Mouse (Mus musculus): ENCODE measurements around the gene B4galt1. TPM values are rescaled to one million over a fixed set of nuclear protein-coding genes. Genes with fewer than 3 reads are reported as not detected.

The B4galt1 gene
- total RNA-seq, 1 experiment from 2014 or later = 31.2 TPM

- no peak for ATAC-seq (ENCODE audit: extremely low read depth, insufficient number of reproducible peaks, low FRiP score, poor library complexity, severe bottlenecking)
Observed at GRCm38 (mm10) chr4:40846143-40846931, 7.5 kb downstream of the B4galt1 start.

GRCm38 (mm10) chr4:40844811-40845751 is 8.7 kb downstream of the B4galt1 start:
- ATAC-seq (ENCODE audit: extremely low read depth, insufficient number of reproducible peaks, low FRiP score, poor library complexity, severe bottlenecking) = no peak

GRCm38 (mm10) chr4:40844251-40844721 is 9.5 kb downstream of the B4galt1 start:
- ATAC-seq (ENCODE audit: extremely low read depth, insufficient number of reproducible peaks, low FRiP score, poor library complexity, severe bottlenecking) = peak; percentile 66

GRCm38 (mm10) chr4:40843726-40844125 is 10.1 kb downstream of the B4galt1 start:
- no peak for ATAC-seq (ENCODE audit: extremely low read depth, insufficient number of reproducible peaks, low FRiP score, poor library complexity, severe bottlenecking)

GRCm38 (mm10) chr4:40840448-40840847 is 13.4 kb downstream of the B4galt1 start:
- ATAC-seq (ENCODE audit: extremely low read depth, insufficient number of reproducible peaks, low FRiP score, poor library complexity, severe bottlenecking) = peak; percentile 44; the same call in 1 of the 2 replicates

GRCm38 (mm10) chr4:40839251-40839650 is 14.6 kb downstream of the B4galt1 start:
- peak; percentile 30 for ATAC-seq (ENCODE audit: extremely low read depth, insufficient number of reproducible peaks, low FRiP score, poor library complexity, severe bottlenecking)

- no peak for ATAC-seq (ENCODE audit: extremely low read depth, insufficient number of reproducible peaks, low FRiP score, poor library complexity, severe bottlenecking)
Observed at GRCm38 (mm10) chr4:40837451-40838285, 16.1 kb downstream of the B4galt1 start.

- ATAC-seq (ENCODE audit: extremely low read depth, insufficient number of reproducible peaks, low FRiP score, poor library complexity, severe bottlenecking) = no peak
Observed at GRCm38 (mm10) chr4:40837008-40837407, 16.8 kb downstream of the B4galt1 start.

- no peak for ATAC-seq (ENCODE audit: extremely low read depth, insufficient number of reproducible peaks, low FRiP score, poor library complexity, severe bottlenecking)
Observed at GRCm38 (mm10) chr4:40834872-40835271, 18.9 kb downstream of the B4galt1 start.

GRCm38 (mm10) chr4:40834232-40834786 is 19.5 kb downstream of the B4galt1 start:
- no peak for ATAC-seq (ENCODE audit: extremely low read depth, insufficient number of reproducible peaks, low FRiP score, poor library complexity, severe bottlenecking)

- no peak for ATAC-seq (ENCODE audit: extremely low read depth, insufficient number of reproducible peaks, low FRiP score, poor library complexity, severe bottlenecking)
Observed at GRCm38 (mm10) chr4:40833381-40834231, 20.2 kb downstream of the B4galt1 start.

- no peak for ATAC-seq (ENCODE audit: extremely low read depth, insufficient number of reproducible peaks, low FRiP score, poor library complexity, severe bottlenecking)
Observed at GRCm38 (mm10) chr4:40830530-40830929, 23.3 kb downstream of the B4galt1 start.

- no peak for ATAC-seq (ENCODE audit: extremely low read depth, insufficient number of reproducible peaks, low FRiP score, poor library complexity, severe bottlenecking)
Observed at GRCm38 (mm10) chr4:40829654-40830400, 24.0 kb downstream of the B4galt1 start.

GRCm38 (mm10) chr4:40828910-40829309 is 24.9 kb downstream of the B4galt1 start:
- ATAC-seq (ENCODE audit: extremely low read depth, insufficient number of reproducible peaks, low FRiP score, poor library complexity, severe bottlenecking) = no peak

GRCm38 (mm10) chr4:40827926-40828325 is 25.9 kb downstream of the B4galt1 start:
- ATAC-seq (ENCODE audit: extremely low read depth, insufficient number of reproducible peaks, low FRiP score, poor library complexity, severe bottlenecking) = no peak

GRCm38 (mm10) chr4:40826810-40827209 is 27.0 kb downstream of the B4galt1 start:
- no peak for ATAC-seq (ENCODE audit: extremely low read depth, insufficient number of reproducible peaks, low FRiP score, poor library complexity, severe bottlenecking)

- ATAC-seq (ENCODE audit: extremely low read depth, insufficient number of reproducible peaks, low FRiP score, poor library complexity, severe bottlenecking) = no peak
Observed at GRCm38 (mm10) chr4:40825981-40826380, 27.8 kb downstream of the B4galt1 start.
